Mouse (Mus musculus): Measurements from ENCODE around the gene Gprc5b. TPM values are rescaled to one million over a fixed set of nuclear protein-coding genes. Genes with fewer than 3 reads are reported as not detected.

The Gprc5b gene
- total and polyA plus RNA-seq, 2 experiments = 0.17 to 0.37 TPM

- H3K36me3 ChIP-seq (ENCODE audit: control insufficient read depth, insufficient read depth, low read length) = no peaks in the 10 kb centered on the region
- H3K4me1 ChIP-seq (ENCODE audit: control insufficient read depth, insufficient read depth, low read length) = no peaks in the 10 kb centered on the region
- no peaks in the 10 kb centered on the region for H3K27me3 ChIP-seq (ENCODE audit: control insufficient read depth, insufficient read depth, low read length)
- H3K79me2 ChIP-seq (ENCODE audit: control insufficient read depth, insufficient read depth, low read length) = no peaks in the 10 kb centered on the region
- no peak overlapping the region for H3K4me3 ChIP-seq (ENCODE audit: insufficient read depth, low read depth, low read length)
- TF ChIP-seq POLR2A (IDR thresholded peaks at IDR 0.05; ENCODE audit: extremely low read depth, insufficient read depth, low read length) = no peak
- TF ChIP-seq CTCF (IDR thresholded peaks at IDR 0.05; ENCODE audit: low read depth, low read length) = peak; percentile 75
- WGBS = 73% methylated on average over 19 of the region's 19 CpGs
- H3K9ac ChIP-seq (ENCODE audit: low read depth, low read length) = no peak overlapping the region
- peak; percentile 12 for DNase-seq (ENCODE audit: extremely low read depth, low read depth, low spot score)
- H3K27ac ChIP-seq (replicated peaks; ENCODE audit: insufficient read depth, low read depth, low read length) = no peak overlapping the region
Measured at GRCm38 (mm10) chr7:119022238-119023156, 27.5 kb upstream of the Gprc5b start.

- Histone ChIP-seq H3K4me3 (ENCODE audit: insufficient read depth, low read depth, low read length) (no peak overlapping the region), H3K4me1 (ENCODE audit: control insufficient read depth, insufficient read depth, low read length) (no peaks in the 10 kb centered on the region), H3K9ac (ENCODE audit: low read depth, low read length) (no peak overlapping the region), H3K27me3 (ENCODE audit: control insufficient read depth, insufficient read depth, low read length) (no peaks in the 10 kb centered on the region), H3K36me3 (ENCODE audit: control insufficient read depth, insufficient read depth, low read length) (no peaks in the 10 kb centered on the region), H3K27ac (replicated peaks; ENCODE audit: insufficient read depth, low read depth, low read length) (no peak overlapping the region), H3K79me2 (ENCODE audit: control insufficient read depth, insufficient read depth, low read length) (no peaks in the 10 kb centered on the region)
- no peak for TF ChIP-seq POLR2A (IDR thresholded peaks at IDR 0.05; ENCODE audit: extremely low read depth, insufficient read depth, low read length)
- peak; percentile 80 for TF ChIP-seq CTCF (IDR thresholded peaks at IDR 0.05; ENCODE audit: low read depth, low read length)
- 11% methylated on average over 4 of the region's 4 CpGs for WGBS
- DNase-seq (ENCODE audit: extremely low read depth, low read depth, low spot score) = peak; percentile 60
Measured at GRCm38 (mm10) chr7:119019537-119019936, 24.5 kb upstream of the Gprc5b start.

GRCm38 (mm10) chr7:119015736-119016135, 20.7 kb upstream of the Gprc5b start:
- no peak overlapping the region for H3K4me3 ChIP-seq (ENCODE audit: insufficient read depth, low read depth, low read length)
- H3K79me2 ChIP-seq (ENCODE audit: control insufficient read depth, insufficient read depth, low read length) = no peaks in the 10 kb centered on the region
- TF ChIP-seq POLR2A (IDR thresholded peaks at IDR 0.05; ENCODE audit: extremely low read depth, insufficient read depth, low read length) (no peak), CTCF (IDR thresholded peaks at IDR 0.05; ENCODE audit: low read depth, low read length) (peak; percentile 80)
- H3K4me1 ChIP-seq (ENCODE audit: control insufficient read depth, insufficient read depth, low read length) = no peaks in the 10 kb centered on the region
- no peak for DNase-seq (ENCODE audit: extremely low read depth, low read depth, low spot score)
- whole genome bisulfite sequencing = 8% methylated on average over 3 of the region's 3 CpGs
- no peaks in the 10 kb centered on the region for H3K27me3 ChIP-seq (ENCODE audit: control insufficient read depth, insufficient read depth, low read length)
- no peak overlapping the region for H3K27ac ChIP-seq (replicated peaks; ENCODE audit: insufficient read depth, low read depth, low read length)
- no peak overlapping the region for H3K9ac ChIP-seq (ENCODE audit: low read depth, low read length)
- no peaks in the 10 kb centered on the region for H3K36me3 ChIP-seq (ENCODE audit: control insufficient read depth, insufficient read depth, low read length)

GRCm38 (mm10) chr7:119010854-119011529, 16.0 kb upstream of the Gprc5b start:
- no peaks in the 10 kb centered on the region for H3K4me1 ChIP-seq (ENCODE audit: control insufficient read depth, insufficient read depth, low read length)
- no peaks in the 10 kb centered on the region for H3K79me2 ChIP-seq (ENCODE audit: control insufficient read depth, insufficient read depth, low read length)
- no peak overlapping the region for H3K27ac ChIP-seq (replicated peaks; ENCODE audit: insufficient read depth, low read depth, low read length)
- H3K36me3 ChIP-seq (ENCODE audit: control insufficient read depth, insufficient read depth, low read length) = no peaks in the 10 kb centered on the region
- 17% methylated on average over 5 of the region's 5 CpGs for WGBS
- no peaks in the 10 kb centered on the region for H3K27me3 ChIP-seq (ENCODE audit: control insufficient read depth, insufficient read depth, low read length)
- no peak overlapping the region for H3K4me3 ChIP-seq (ENCODE audit: insufficient read depth, low read depth, low read length)
- TF ChIP-seq POLR2A (IDR thresholded peaks at IDR 0.05; ENCODE audit: extremely low read depth, insufficient read depth, low read length) (no peak), CTCF (IDR thresholded peaks at IDR 0.05; ENCODE audit: low read depth, low read length) (peak; percentile 59; the same call in 1 of the 2 replicates)
- H3K9ac ChIP-seq (ENCODE audit: low read depth, low read length) = no peak overlapping the region
- DNase-seq (ENCODE audit: extremely low read depth, low read depth, low spot score) = peak; percentile 18

GRCm38 (mm10) chr7:119002501-119002900, 7.5 kb upstream of the Gprc5b start:
- WGBS = 40% methylated on average over 2 of the region's 2 CpGs
- TF ChIP-seq CTCF (IDR thresholded peaks at IDR 0.05; ENCODE audit: low read depth, low read length) = no peak
- no peak for DNase-seq (ENCODE audit: extremely low read depth, low read depth, low spot score)

More at GRCm38 (mm10) chr7:119002501-119002900, 7.5 kb upstream of the Gprc5b start:
- Histone ChIP-seq H3K79me2 (ENCODE audit: control insufficient read depth, insufficient read depth, low read length) (no peaks in the 10 kb centered on the region), H3K27ac (replicated peaks; ENCODE audit: insufficient read depth, low read depth, low read length) (no peak overlapping the region), H3K27me3 (ENCODE audit: control insufficient read depth, insufficient read depth, low read length) (no peaks in the 10 kb centered on the region), H3K4me3 (ENCODE audit: insufficient read depth, low read depth, low read length) (no peak overlapping the region), H3K36me3 (ENCODE audit: control insufficient read depth, insufficient read depth, low read length) (no peaks in the 10 kb centered on the region), H3K4me1 (ENCODE audit: control insufficient read depth, insufficient read depth, low read length) (no peaks in the 10 kb centered on the region), H3K9ac (ENCODE audit: low read depth, low read length) (no peak overlapping the region)

Data from liver, adult 2 months (tissue).